Mouse (Mus musculus) gastrocnemius, postnatal 4 days (tissue): ENCODE data around the gene Ssc4d. TPM values are rescaled to one million over a fixed set of nuclear protein-coding genes. Genes with fewer than 3 reads are reported as not detected.

Experiments used
- DNase-seq, 2 experiments: peaks; one replicate each; pipeline ENCODE4 v3.0.0; 2021 to 2022; ENCODE audit warnings: low spot score in 2 of 2, mixed read lengths in 2 of 2
- long read RNA-seq, 2 experiments: library from polyadenylated mRNA; stranded (forward); transcript quantifications; one replicate each; pipeline ENCODE4 v2.0.0; 2021
- total RNA-seq, 2 experiments: library from RNA; stranded (reverse); gene quantifications; 2 replicates each; pipeline ENCODE4 v1.2.3; 2021

The Ssc4d gene
- 1 to 10 TPM; 1.3 to 1.6 TPM for total RNA-seq
- long read RNA-seq, experiment 1, partial matches to known transcripts = 1 of 1 reads
- long read RNA-seq, experiment 1, other reads (novel, unspliced or antisense) = 0 of 1 reads
- long read RNA-seq, experiment 2, partial matches to known transcripts = 0 of 2 reads
- long read RNA-seq, experiment 2, other reads (novel, unspliced or antisense) = 1 of 2 reads

- no peak for DNase-seq
These were observed at the start of gene Ssc4d for GRCm38 (mm10) chr5:135974365-135974764. Gene Ssc4d (minus strand): TSS chr5:135974531.

GRCm38 (mm10) chr5:136019907-136020306 is 45.6 kb upstream of the Ssc4d start:
- DNase-seq = no peak

- no peak for DNase-seq
These were observed 44.4 kb upstream of the Ssc4d start for GRCm38 (mm10) chr5:136018726-136019125.

- DNase-seq = no peak
These were observed 42.9 kb upstream of the Ssc4d start for GRCm38 (mm10) chr5:136017262-136017661.

- peak in 1 of 2 experiments; percentile 44 for DNase-seq
These were observed 41.9 kb upstream of the Ssc4d start for GRCm38 (mm10) chr5:136016014-136016876.

- DNase-seq = no peak
These were observed 41.3 kb upstream of the Ssc4d start for GRCm38 (mm10) chr5:136015586-136015985.

GRCm38 (mm10) chr5:136014877-136015276 is 40.5 kb upstream of the Ssc4d start:
- DNase-seq = no peak

- no peak for DNase-seq
These were observed 33.4 kb upstream of the Ssc4d start for GRCm38 (mm10) chr5:136007745-136008144.

GRCm38 (mm10) chr5:136004537-136004936 is 30.2 kb upstream of the Ssc4d start:
- DNase-seq = no peak

GRCm38 (mm10) chr5:136002751-136003151 is 28.4 kb upstream of the Ssc4d start:
- no peak for DNase-seq

- no peak for DNase-seq
These were observed 28.0 kb upstream of the Ssc4d start for GRCm38 (mm10) chr5:136002325-136002724.

GRCm38 (mm10) chr5:136001222-136001621 is 26.9 kb upstream of the Ssc4d start:
- no peak for DNase-seq

GRCm38 (mm10) chr5:135996162-135996561 is 21.8 kb upstream of the Ssc4d start:
- no peak for DNase-seq

- DNase-seq = peak; percentile 79 to 89
These were observed 20.7 kb upstream of the Ssc4d start, which contains the start of gene Dtx2 for GRCm38 (mm10) chr5:135994725-135995687. Gene Dtx2 (plus strand): TSS chr5:135994800.

- no peak for DNase-seq
These were observed 20.0 kb upstream of the Ssc4d start for GRCm38 (mm10) chr5:135994335-135994724.

GRCm38 (mm10) chr5:135993381-135993965 is 19.1 kb upstream of the Ssc4d start:
- DNase-seq = no peak

GRCm38 (mm10) chr5:135990601-135991000 is 16.3 kb upstream of the Ssc4d start:
- DNase-seq = no peak

GRCm38 (mm10) chr5:135987248-135987647 is 12.9 kb upstream of the Ssc4d start:
- DNase-seq = no peak

GRCm38 (mm10) chr5:135984546-135985044 is 10.3 kb upstream of the Ssc4d start:
- DNase-seq = no peak

GRCm38 (mm10) chr5:135982398-135982797 is 8.1 kb upstream of the Ssc4d start:
- peak; percentile 52 to 69 for DNase-seq

GRCm38 (mm10) chr5:135979904-135980303 is 5.6 kb upstream of the Ssc4d start, which contains the start of gene Zp3:
Gene Zp3 (plus strand): TSS chr5:135980099.
- no peak for DNase-seq
